Mouse (Mus musculus) thymus, postnatal 10 days (tissue): ENCODE results near the gene Olfr1325.
"Not testable (repeated sequence)": the region's sequence is repeated elsewhere in the genome, so short reads cannot be mapped to it uniquely, and the experiment has no call there.

Source experiments
- DNase-seq, 2 experiments: peaks; one replicate each; pipeline ENCODE4 v3.0.0; 2021; ENCODE audit warnings: low spot score in 2 of 2

The Olfr1325 gene

DNA sequence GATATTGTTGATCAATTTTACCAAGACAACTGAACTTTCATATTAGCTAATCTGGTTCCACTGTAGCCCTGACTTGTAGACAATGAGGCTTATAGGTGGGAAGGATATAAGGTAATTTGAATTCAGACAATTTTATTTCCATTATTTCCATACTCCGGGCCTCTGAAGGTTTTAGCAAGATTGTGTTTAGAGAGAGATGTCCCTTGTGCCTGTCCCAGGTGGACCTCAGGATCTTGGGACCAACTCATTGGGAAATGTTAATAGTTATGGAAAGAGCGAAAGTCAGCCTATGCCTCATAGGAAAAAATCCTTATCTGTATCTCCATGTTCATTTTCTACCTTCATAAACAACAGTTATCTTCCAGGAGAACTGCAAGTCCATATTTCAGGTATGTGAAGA, at the start of gene Olfr1325:
TSS of gene Olfr1325 (plus strand) at position 301 of the 400 bp plus-strand sequence.
- DNase-seq = no peak

DNA sequence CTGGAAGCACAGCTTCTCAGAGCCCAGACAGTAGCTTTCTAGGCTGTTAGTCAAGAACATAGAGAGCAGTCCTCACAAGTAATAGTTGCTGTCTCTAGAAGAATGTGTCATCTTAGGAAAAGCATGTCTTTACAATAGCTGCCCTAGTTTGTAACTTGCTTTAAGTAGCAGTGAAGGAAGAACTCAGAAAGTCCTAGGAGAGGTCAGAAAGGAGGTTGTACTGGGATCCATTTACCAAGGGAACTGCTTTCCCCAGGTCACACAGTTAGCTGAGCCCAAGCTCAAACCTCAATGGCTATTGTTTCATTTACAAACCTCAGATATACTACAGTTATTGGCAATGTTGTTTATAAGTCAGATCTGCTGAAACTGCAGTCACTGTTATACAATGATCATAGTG, 17.7 kb upstream of the Olfr1325 start, which contains the start of gene Olfr1326-ps1:
TSS of gene Olfr1326-ps1 (minus strand) at position 101 of the 400 bp plus-strand sequence.
- no peak for DNase-seq

DNA sequence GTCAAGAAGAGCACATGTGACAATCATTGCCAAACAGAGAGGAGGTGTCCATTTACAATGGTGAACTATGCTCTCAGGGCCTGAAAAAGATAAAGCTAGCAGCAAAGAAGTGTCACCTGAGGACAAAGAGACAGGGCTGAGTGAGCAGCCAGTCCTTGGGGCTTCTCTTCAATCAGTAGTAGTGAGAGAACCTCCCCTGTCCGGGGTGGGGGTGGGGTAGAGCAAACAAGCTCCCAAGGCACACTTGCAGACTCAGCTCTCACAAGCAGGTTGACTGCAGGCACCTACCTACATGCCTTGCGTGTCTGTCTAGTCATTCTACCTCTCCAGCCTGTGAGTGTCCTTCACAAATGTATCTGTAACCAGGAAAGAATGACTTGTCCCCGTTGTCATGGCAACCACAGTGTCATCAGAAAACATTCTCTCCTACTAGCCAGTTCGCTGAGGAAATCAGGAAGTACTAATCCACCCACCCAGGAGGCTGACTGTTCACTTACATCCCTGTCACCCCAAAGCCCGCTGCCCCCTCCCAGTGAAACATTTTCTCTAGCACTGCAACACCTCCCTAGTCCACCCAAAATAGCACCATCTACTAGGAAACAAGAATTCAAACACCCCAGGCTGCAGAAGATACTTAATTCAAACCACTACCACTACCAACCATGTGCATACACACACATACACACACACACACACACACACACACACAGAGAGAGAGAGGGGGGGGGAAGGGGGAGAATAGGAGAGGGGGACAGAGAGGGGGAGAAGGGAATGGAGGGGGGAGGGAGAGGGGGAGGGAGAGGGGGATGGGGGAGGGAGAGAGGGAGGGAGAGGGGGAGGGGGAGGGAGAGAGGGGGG, 53.2 kb downstream of the Olfr1325 start, which contains the start of gene Gm5640:
TSS of gene Gm5640 (minus strand) at position 170 of the 858 bp plus-strand sequence.
- DNase-seq = not testable (repeated sequence)

DNA sequence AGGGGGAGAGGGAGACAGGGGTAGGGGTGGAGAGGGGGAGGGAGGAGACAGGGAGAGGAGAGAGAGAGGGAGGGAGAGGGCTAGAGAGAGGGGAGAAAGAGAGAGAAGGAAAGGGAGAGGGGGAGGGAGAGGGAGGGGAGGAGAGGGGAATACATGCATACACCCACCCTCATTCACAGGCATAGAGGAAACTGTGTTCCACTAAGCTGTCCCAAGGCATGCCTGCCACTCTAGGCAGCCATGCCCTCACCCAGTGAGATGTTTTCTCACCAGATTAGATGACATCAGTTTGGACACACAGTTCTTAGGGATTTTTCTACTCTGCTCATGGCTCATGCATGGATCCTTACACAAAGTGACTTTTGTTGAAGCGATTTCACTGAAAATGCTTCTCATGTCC, 53.9 kb downstream of the Olfr1325 start:
- not testable (repeated sequence) for DNase-seq
